Mouse (Mus musculus) right cerebral cortex, postnatal 25 days (tissue): ENCODE measurements around the gene Ubtf.
A peak's percentile ranks its signal among the peaks of the same experiment; 100 is the strongest.
"Not testable (repeated sequence)": the region's sequence is repeated elsewhere in the genome, so short reads cannot be mapped to it uniquely, and the experiment has no call there.

ENCODE experiments used
- DNase-seq: peaks from one replicate; pipeline ENCODE4 v3.0.0; 2022

The Ubtf gene

GRCm38 (mm10) chr11:102319410-102319792, at the start of gene Ubtf:
Gene Ubtf (minus strand): TSS chr11:102319742.
- peak; percentile 84 for DNase-seq

- DNase-seq = no peak
These were observed 49.7 kb upstream of the Ubtf start for GRCm38 (mm10) chr11:102369263-102369662.

- no peak for DNase-seq
These were observed 48.8 kb upstream of the Ubtf start for GRCm38 (mm10) chr11:102368347-102368746.

- no peak for DNase-seq
These were observed 48.1 kb upstream of the Ubtf start for GRCm38 (mm10) chr11:102367504-102368280.

GRCm38 (mm10) chr11:102366103-102366502, 46.6 kb upstream of the Ubtf start, which contains the start of gene Slc4a1:
Gene Slc4a1 (minus strand): TSS chr11:102366203.
- DNase-seq = not testable (repeated sequence)

- DNase-seq = no peak
These were observed 46.2 kb upstream of the Ubtf start for GRCm38 (mm10) chr11:102365699-102366098.

GRCm38 (mm10) chr11:102364570-102365371, 45.2 kb upstream of the Ubtf start:
- no peak for DNase-seq

- no peak for DNase-seq
These were observed 44.1 kb upstream of the Ubtf start for GRCm38 (mm10) chr11:102363623-102364022.

GRCm38 (mm10) chr11:102361776-102362495, 42.4 kb upstream of the Ubtf start:
- no peak for DNase-seq

GRCm38 (mm10) chr11:102358365-102358764, 38.8 kb upstream of the Ubtf start:
- no peak for DNase-seq

GRCm38 (mm10) chr11:102356636-102357350, 37.3 kb upstream of the Ubtf start:
- peak; percentile 28 for DNase-seq

- DNase-seq = no peak
These were observed 36.6 kb upstream of the Ubtf start for GRCm38 (mm10) chr11:102356190-102356589.

- DNase-seq = no peak
These were observed 36.0 kb upstream of the Ubtf start for GRCm38 (mm10) chr11:102355501-102355900.

GRCm38 (mm10) chr11:102353021-102353431, 33.5 kb upstream of the Ubtf start:
- no peak for DNase-seq

- DNase-seq = no peak
These were observed 32.8 kb upstream of the Ubtf start for GRCm38 (mm10) chr11:102352378-102352777.

GRCm38 (mm10) chr11:102350981-102351523, 31.5 kb upstream of the Ubtf start:
- no peak for DNase-seq

- no peak for DNase-seq
These were observed 30.9 kb upstream of the Ubtf start for GRCm38 (mm10) chr11:102350416-102350815.

- DNase-seq = no peak
These were observed 29.8 kb upstream of the Ubtf start for GRCm38 (mm10) chr11:102349189-102349954.

GRCm38 (mm10) chr11:102348771-102349170, 29.2 kb upstream of the Ubtf start:
- no peak for DNase-seq

GRCm38 (mm10) chr11:102348101-102348585, 28.6 kb upstream of the Ubtf start:
- no peak for DNase-seq

- DNase-seq = no peak
These were observed 28.1 kb upstream of the Ubtf start for GRCm38 (mm10) chr11:102347683-102348082.
